Mouse (Mus musculus): Measurements from ENCODE around the gene Slc25a41. TPM values are rescaled to one million over a fixed set of nuclear protein-coding genes. Genes with fewer than 3 reads are reported as not detected.

Gene Slc25a41
- polyA plus RNA-seq, 1 experiment from 2014 or later = not detected

Other genes with a start within 250 kb of the Slc25a41 start
- gene Rfx2, start 210.6 kb downstream of the Slc25a41 start, polyA plus RNA-seq (2014; fragmentation: Nextera tagmentation; extraction: Ambion mirVana) = 3.6 and 4.6 TPM in 2 replicates
- not detected in 2 replicates for gene Acsbg2, start 167.2 kb downstream of the Slc25a41 start, polyA plus RNA-seq (2014; fragmentation: Nextera tagmentation; extraction: Ambion mirVana)
- gene 1700061G19Rik, start 166.2 kb downstream of the Slc25a41 start, polyA plus RNA-seq (2014; fragmentation: Nextera tagmentation; extraction: Ambion mirVana) = 0.50 and 0.56 TPM in 2 replicates
- gene Mllt1, start 106.2 kb downstream of the Slc25a41 start, polyA plus RNA-seq (2014; fragmentation: Nextera tagmentation; extraction: Ambion mirVana) = 38.5 and 44.7 TPM in 2 replicates
- gene Acer1, start 59.5 kb downstream of the Slc25a41 start, polyA plus RNA-seq (2014; fragmentation: Nextera tagmentation; extraction: Ambion mirVana) = not detected in 2 replicates
- gene Clpp, start 51.3 kb downstream of the Slc25a41 start, polyA plus RNA-seq (2014; fragmentation: Nextera tagmentation; extraction: Ambion mirVana) = 167 and 195 TPM in 2 replicates
- 48.6 and 60.2 TPM in 2 replicates for gene Alkbh7, start 44.3 kb downstream of the Slc25a41 start, polyA plus RNA-seq (2014; fragmentation: Nextera tagmentation; extraction: Ambion mirVana)
- not detected in 2 replicates for gene Pspn, start 41.6 kb downstream of the Slc25a41 start, polyA plus RNA-seq (2014; fragmentation: Nextera tagmentation; extraction: Ambion mirVana)
- gene Gtf2f1, start 30.4 kb downstream of the Slc25a41 start, polyA plus RNA-seq (2014; fragmentation: Nextera tagmentation; extraction: Ambion mirVana) = 65.7 and 69.6 TPM in 2 replicates
- 0.37 and 0.63 TPM in 2 replicates for gene Gm17949, start 30.2 kb downstream of the Slc25a41 start, polyA plus RNA-seq (2014; fragmentation: Nextera tagmentation; extraction: Ambion mirVana)
- 32.1 and 36.8 TPM in 2 replicates for gene Khsrp, start 10.1 kb downstream of the Slc25a41 start, polyA plus RNA-seq (2014; fragmentation: Nextera tagmentation; extraction: Ambion mirVana)
- gene Crb3, start 17.5 kb upstream of the Slc25a41 start, polyA plus RNA-seq (2014; fragmentation: Nextera tagmentation; extraction: Ambion mirVana) = 1.1 and 1.2 TPM in 2 replicates
- gene Slc25a23, start 18.2 kb upstream of the Slc25a41 start, polyA plus RNA-seq (2014; fragmentation: Nextera tagmentation; extraction: Ambion mirVana) = 37.2 and 48.9 TPM in 2 replicates
- 3.2 and 4.3 TPM in 2 replicates for gene Dennd1c, start 36.9 kb upstream of the Slc25a41 start, polyA plus RNA-seq (2014; fragmentation: Nextera tagmentation; extraction: Ambion mirVana)
- gene Tubb4a, start 46.1 kb upstream of the Slc25a41 start, polyA plus RNA-seq (2014; fragmentation: Nextera tagmentation; extraction: Ambion mirVana) = 347 and 373 TPM in 2 replicates
- gene Tnfsf9, start 63.7 kb upstream of the Slc25a41 start, polyA plus RNA-seq (2014; fragmentation: Nextera tagmentation; extraction: Ambion mirVana) = 4.8 and 8.4 TPM in 2 replicates
- gene Cd70, start 108.1 kb upstream of the Slc25a41 start, polyA plus RNA-seq (2014; fragmentation: Nextera tagmentation; extraction: Ambion mirVana) = 0.44 and 2.3 TPM in 2 replicates
- gene Tnfsf14, start 152.5 kb upstream of the Slc25a41 start, polyA plus RNA-seq (2014; fragmentation: Nextera tagmentation; extraction: Ambion mirVana) = not detected in 2 replicates
- gene C3, start 186.5 kb upstream of the Slc25a41 start, polyA plus RNA-seq (2014; fragmentation: Nextera tagmentation; extraction: Ambion mirVana) = 0.82 and 2.7 TPM in 2 replicates
- 23.1 and 24.9 TPM in 2 replicates for gene Gpr108, start 206.8 kb upstream of the Slc25a41 start, polyA plus RNA-seq (2014; fragmentation: Nextera tagmentation; extraction: Ambion mirVana)
- 5.4 and 9.0 TPM in 2 replicates for gene Trip10, start 207.8 kb upstream of the Slc25a41 start, polyA plus RNA-seq (2014; fragmentation: Nextera tagmentation; extraction: Ambion mirVana)
- gene Vav1, start 237.4 kb upstream of the Slc25a41 start, polyA plus RNA-seq (2014; fragmentation: Nextera tagmentation; extraction: Ambion mirVana) = 1.1 and 1.7 TPM in 2 replicates